11 mouse cellular contexts compared by ENCODE assay signal in genomic region chr6:98994104-98994787, GRCm38 (mm10).
DNase-seq lines count a peak whose midpoint lies in the region; ATAC-seq and TF ChIP-seq lines count a peak whose summit lies in the region.
"Had no signal": no experiment of that assay in that cellular context is flagged by ENCODE, and none has a peak within 500 bp of the region (broad histone marks: within the 10 kb centered on the region; RNA-seq: fewer than 3 reads in every experiment).

No protein-coding gene starts in this region.

- WGBS in heart, embryonic 11.5 days (ENCODE audit: insufficient replicate concordance): 82% methylated on average over 21 of the region's 21 CpGs
- 80% methylated on average over 21 of the region's 21 CpGs for WGBS in spleen, adult 2 months
- WGBS in hindbrain, embryonic 13.5 days: 23% methylated on average over 21 of the region's 21 CpGs

- H3K4me3 ChIP-seq in heart, embryonic 11.5 days (ENCODE audit: low read depth, low read length): no peak overlapping the region
- no peak overlapping the region for H3K4me3 ChIP-seq in spleen, adult 2 months (ENCODE audit: extremely low read depth, insufficient read depth, insufficient read length)
- no peak overlapping the region for H3K4me3 ChIP-seq in hindbrain, embryonic 13.5 days

- no peaks in the 10 kb centered on the region for H3K27me3 ChIP-seq in heart, embryonic 11.5 days (ENCODE audit: control insufficient read depth, insufficient read depth, low read length)
- no peaks in the 10 kb centered on the region for H3K27me3 ChIP-seq in spleen, adult 2 months (ENCODE audit: control insufficient read depth, insufficient read depth, low read length)
- H3K27me3 ChIP-seq in hindbrain, embryonic 13.5 days: peaks cover 3% of the 10 kb centered on the region

- TF ChIP-seq CTCF in spleen, adult 2 months (IDR thresholded peaks at IDR 0.05; ENCODE audit: extremely low read depth, insufficient read depth, insufficient read length, insufficient replicate concordance): no peak

- DNase-seq in heart, adult 11 months: peak; percentile 94
- DNase-seq in spleen, adult 2 months (ENCODE audit: low read depth in 1 of 2, low spot score in 2 of 2): no peak
- no peak for DNase-seq in spleen, postnatal 36 days (ENCODE audit: low spot score in 2 of 2)
- no peak for DNase-seq in frontal cortex, postnatal 10 days (ENCODE audit: low spot score in 2 of 2)
- DNase-seq in ovary, adult 18-20 months (ENCODE audit: low spot score): no peak
- DNase-seq: kidney, postnatal 10 days; thymus, postnatal 4 days had no signal

- H3K9ac ChIP-seq in heart, embryonic 11.5 days (ENCODE audit: low read depth, low read length): no peak overlapping the region
- 0 out of 2 replicates have a peak overlapping the region, but pooled peaks have one; percentile 31 for H3K9ac ChIP-seq in hindbrain, embryonic 13.5 days
- H3K9ac ChIP-seq: liver, embryonic 14.5 days had no signal

- H3K9me3 ChIP-seq in heart, embryonic 11.5 days (replicated peaks; ENCODE audit: control insufficient read depth, low read length): no peaks in the 10 kb centered on the region
- H3K9me3 ChIP-seq in hindbrain, embryonic 13.5 days: no peaks in the 10 kb centered on the region

- no peak overlapping the region for H3K27ac ChIP-seq in heart, embryonic 11.5 days (ENCODE audit: low read depth, low read length)
- H3K27ac ChIP-seq in spleen, adult 2 months (ENCODE audit: insufficient read depth, low read length): peak overlapping the region; percentile 20; the same call in 1 of the 2 replicates
- H3K27ac ChIP-seq in hindbrain, embryonic 13.5 days: peak overlapping the region; percentile 78
- H3K27ac ChIP-seq: liver, embryonic 14.5 days had no signal

- ATAC-seq in heart, embryonic 11.5 days (replicated peaks; ENCODE audit: insufficient number of reproducible peaks, low FRiP score, low TSS enrichment): no peak
- peak; percentile 87 for ATAC-seq in hindbrain, embryonic 13.5 days (ENCODE audit: low FRiP score)
- ATAC-seq in megakaryocyte-erythroid progenitor cell, adult 5-6 weeks (replicated peaks; ENCODE audit: low FRiP score, low TSS enrichment, poor library complexity, severe bottlenecking): no peak

- peaks cover 44% of the 10 kb centered on the region for H3K4me1 ChIP-seq in heart, embryonic 11.5 days (ENCODE audit: control insufficient read depth, insufficient read depth, low read length)
- H3K4me1 ChIP-seq in spleen, adult 2 months (ENCODE audit: control insufficient read depth, insufficient read depth, insufficient read length): peaks cover 49% of the 10 kb centered on the region
- H3K4me1 ChIP-seq in hindbrain, embryonic 13.5 days (replicated peaks): peaks cover 44% of the 10 kb centered on the region

- no peaks in the 10 kb centered on the region for H3K36me3 ChIP-seq in heart, embryonic 11.5 days (ENCODE audit: control insufficient read depth, insufficient read depth, low read length)
- peaks cover 6% of the 10 kb centered on the region; the same call in 1 of the 2 replicates for H3K36me3 ChIP-seq in spleen, adult 2 months (ENCODE audit: control insufficient read depth, insufficient read depth, low read length)
- no peaks in the 10 kb centered on the region for H3K36me3 ChIP-seq in hindbrain, embryonic 13.5 days

- no peak overlapping the region for H3K4me2 ChIP-seq in heart, embryonic 11.5 days
- peak overlapping the region; percentile 39 for H3K4me2 ChIP-seq in hindbrain, embryonic 13.5 days

- no peak for TF ChIP-seq POLR2A in spleen, adult 2 months (IDR thresholded peaks at IDR 0.05; ENCODE audit: low read depth, low read length)
